Mouse (Mus musculus) B cell, adult 2 months (primary cell): ENCODE results near the gene Drosha.

Experiments
- DNase-seq, 2 experiments: peaks; one replicate each; pipeline ENCODE4 v3.0.0; 2022

Drosha gene

DNA sequence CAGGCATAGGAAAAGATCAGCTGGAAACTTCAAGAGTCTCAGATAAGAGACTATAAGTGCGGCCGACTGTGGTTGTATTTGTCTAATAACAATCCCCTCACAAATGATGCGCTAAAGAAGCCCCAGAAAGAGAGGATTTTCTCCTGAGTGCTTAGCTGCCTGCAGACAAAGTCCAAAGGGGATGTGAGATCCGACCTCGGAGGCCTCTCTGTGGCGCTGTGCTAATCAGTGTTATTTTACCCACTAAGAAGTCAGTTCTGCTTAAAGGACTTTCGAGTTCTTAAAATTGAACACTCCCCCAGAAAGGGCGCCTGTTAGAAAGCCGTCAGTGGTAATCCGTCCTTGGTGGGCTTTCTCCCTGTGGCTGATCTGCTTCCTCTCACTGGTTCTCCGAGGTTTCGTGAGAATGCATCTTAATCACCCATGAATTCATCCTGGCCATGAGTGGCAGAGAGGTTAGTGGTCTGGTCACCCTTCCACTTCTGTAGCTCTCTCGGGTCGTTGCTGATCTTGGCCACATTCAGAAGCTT lies 117.1 kb downstream of the Drosha start:
- DNase-seq, result no peak

DNA sequence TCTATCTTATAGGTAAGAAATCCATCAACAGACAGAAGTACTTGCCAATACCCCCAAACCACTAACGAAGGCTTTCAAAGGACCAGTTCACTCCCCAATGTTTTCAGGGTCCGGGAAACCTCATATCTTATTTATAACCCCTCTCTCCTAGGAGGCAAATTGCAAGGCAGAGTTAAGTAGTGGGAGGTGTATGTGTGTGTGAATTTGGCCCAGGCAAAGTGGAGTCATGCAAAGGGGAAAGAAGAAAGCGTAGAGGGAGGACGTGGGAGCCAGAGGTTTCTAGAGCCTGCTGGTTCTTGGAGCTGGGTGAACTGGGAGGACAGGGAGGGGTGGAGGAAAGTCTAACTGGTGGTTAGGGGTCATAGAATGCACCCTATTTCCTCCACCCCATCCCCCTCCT lies 117.8 kb downstream of the Drosha start:
- DNase-seq, result no peak

DNA sequence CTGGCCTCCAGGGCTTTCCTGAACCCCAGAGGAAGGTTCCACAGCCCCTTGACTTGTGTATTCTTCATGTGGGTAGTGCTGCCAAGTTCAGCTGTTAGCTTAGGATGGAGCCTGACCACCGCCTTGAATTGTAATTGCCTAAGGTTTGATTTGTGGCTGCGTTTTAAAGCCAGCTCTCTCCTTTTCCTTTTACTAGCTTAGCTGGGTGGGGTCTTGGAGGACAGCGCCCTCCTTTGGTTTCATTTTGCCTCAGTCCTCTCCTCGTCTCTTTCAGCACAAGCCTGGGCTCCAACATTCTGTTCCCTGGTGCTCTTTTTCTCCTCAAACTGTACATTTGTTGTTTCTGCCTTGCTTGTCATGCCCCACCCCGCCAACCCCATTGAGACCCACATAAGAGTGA lies 133.4 kb downstream of the Drosha start:
- no peak for DNase-seq

DNA sequence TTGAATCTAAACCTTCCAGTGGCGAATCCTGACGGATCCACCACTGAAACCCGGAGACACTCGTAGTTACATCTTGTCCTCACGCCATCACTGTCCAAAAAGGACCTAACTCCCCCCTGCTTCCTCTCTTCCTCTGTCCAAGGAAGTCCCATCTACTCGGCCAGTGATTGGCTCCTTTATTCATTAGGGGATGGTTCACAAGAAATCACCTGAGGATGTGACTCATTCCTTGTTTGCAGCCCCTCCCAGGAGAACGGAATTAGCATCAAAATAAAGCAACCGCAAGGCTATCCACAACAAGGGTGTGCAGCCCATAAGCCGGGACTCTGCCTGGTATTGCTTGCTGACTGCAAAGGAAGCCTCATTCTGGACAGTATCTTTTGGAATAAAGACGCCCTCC lies 137.6 kb downstream of the Drosha start:
- DNase-seq, result no peak

DNA sequence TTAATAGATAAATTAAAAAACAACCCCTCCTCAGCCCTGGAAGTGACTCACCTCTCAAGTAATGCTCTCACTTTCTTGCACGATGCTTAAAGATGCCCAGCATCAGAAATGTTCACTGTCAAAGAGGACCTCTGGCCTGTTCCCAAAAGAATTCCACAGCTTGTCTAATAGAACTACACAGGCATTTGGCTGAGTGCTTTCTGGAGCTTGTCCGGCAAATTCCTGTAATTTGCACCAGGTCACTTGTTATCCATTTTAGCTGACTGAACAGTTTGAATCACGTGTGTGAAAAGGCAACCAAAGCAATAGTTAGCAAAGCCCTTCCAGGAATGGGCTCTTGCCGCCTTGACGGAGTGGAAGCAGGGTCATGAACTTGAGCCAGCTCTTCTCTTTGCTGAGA lies 140.6 kb downstream of the Drosha start:
- no peak for DNase-seq

DNA sequence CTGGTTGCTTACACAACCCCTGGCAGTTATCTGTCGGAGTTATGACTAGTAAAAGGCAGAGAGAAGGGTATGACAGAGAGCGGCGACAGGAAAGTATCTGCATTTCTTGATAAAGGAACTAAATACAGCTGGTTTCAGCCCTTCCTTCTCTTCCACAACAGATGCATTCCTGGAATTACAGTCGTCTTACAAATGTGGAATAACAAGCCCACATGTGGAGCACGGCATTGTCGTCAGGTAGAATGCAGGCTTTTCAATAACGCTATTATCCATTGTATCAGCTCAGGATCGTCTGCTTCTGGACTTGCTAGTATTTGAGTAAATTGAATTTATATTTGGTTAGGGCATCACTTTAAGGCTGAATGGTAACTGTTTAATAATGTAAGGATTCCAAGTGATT lies 144.2 kb downstream of the Drosha start:
- no peak for DNase-seq

DNA sequence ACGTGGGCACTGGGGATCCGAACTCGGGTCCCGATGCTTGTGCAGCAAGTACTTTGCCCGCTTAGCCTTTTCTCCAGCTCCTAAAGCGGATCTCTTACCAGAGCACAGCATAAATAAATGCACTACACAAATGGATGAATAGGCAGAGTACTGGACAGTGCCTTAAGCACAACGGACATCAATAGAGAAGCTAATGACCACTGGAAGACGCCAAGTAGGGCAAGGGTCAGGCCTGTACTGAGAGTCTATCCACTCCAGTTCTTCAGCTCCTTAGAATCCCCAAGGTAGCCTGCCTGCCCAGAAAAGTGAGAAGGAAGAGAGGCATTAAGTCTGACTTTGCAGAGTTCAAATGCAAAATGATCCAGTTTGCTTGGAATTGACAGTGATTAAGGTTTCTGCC lies 147.8 kb downstream of the Drosha start:
- DNase-seq, result no peak
